Mouse (Mus musculus): ENCODE results near the gene Ing4.
"Not testable (repeated sequence)": the region's sequence is repeated elsewhere in the genome, so short reads cannot be mapped to it uniquely, and the experiment has no call there.

The Ing4 gene

GRCm38 (mm10) chr6:125041047-125041446 lies 1.5 kb downstream of the Ing4 start:
- DNase-seq (ENCODE audit: low read depth, low spot score): peak; percentile 19

- no peak for DNase-seq (ENCODE audit: low read depth, low spot score)
These were observed 2.5 kb downstream of the Ing4 start for GRCm38 (mm10) chr6:125042081-125042480.

- DNase-seq (ENCODE audit: low read depth, low spot score): peak; percentile 77
These were observed 7.1 kb downstream of the Ing4 start for GRCm38 (mm10) chr6:125046691-125047090.

GRCm38 (mm10) chr6:125049678-125050077 lies 10.1 kb downstream of the Ing4 start, which contains the start of gene Acrbp:
Gene Acrbp, plus strand, starts transcription at chr6:125049689.
- no peak for DNase-seq (ENCODE audit: low read depth, low spot score)

- peak; percentile 50 for DNase-seq (ENCODE audit: low read depth, low spot score)
These were observed 11.7 kb downstream of the Ing4 start for GRCm38 (mm10) chr6:125051237-125051636.

GRCm38 (mm10) chr6:125061493-125061892 lies 21.9 kb downstream of the Ing4 start:
- DNase-seq (ENCODE audit: low read depth, low spot score): no peak

GRCm38 (mm10) chr6:125062511-125062910 lies 23.0 kb downstream of the Ing4 start:
- DNase-seq (ENCODE audit: low read depth, low spot score): no peak

- no peak for DNase-seq (ENCODE audit: low read depth, low spot score)
These were observed 24.3 kb downstream of the Ing4 start for GRCm38 (mm10) chr6:125063906-125064305.

GRCm38 (mm10) chr6:125065223-125065622 lies 25.7 kb downstream of the Ing4 start:
- DNase-seq (ENCODE audit: low read depth, low spot score): not testable (repeated sequence)

GRCm38 (mm10) chr6:125067571-125067995 lies 28.0 kb downstream of the Ing4 start, which contains the start of gene Lpar5:
Gene Lpar5, plus strand, starts transcription at chr6:125067920.
- DNase-seq (ENCODE audit: low read depth, low spot score): peak; percentile 82

GRCm38 (mm10) chr6:125071170-125071895 lies 31.8 kb downstream of the Ing4 start:
- DNase-seq (ENCODE audit: low read depth, low spot score): peak; percentile 80

GRCm38 (mm10) chr6:125071896-125072279 lies 32.3 kb downstream of the Ing4 start:
- peak; percentile 54 for DNase-seq (ENCODE audit: low read depth, low spot score)

- peak; percentile 62 for DNase-seq (ENCODE audit: low read depth, low spot score)
These were observed 34.3 kb downstream of the Ing4 start for GRCm38 (mm10) chr6:125073825-125074224.

GRCm38 (mm10) chr6:125081394-125081793 lies 41.8 kb downstream of the Ing4 start:
- no peak for DNase-seq (ENCODE audit: low read depth, low spot score)

- no peak for DNase-seq (ENCODE audit: low read depth, low spot score)
These were observed 42.4 kb downstream of the Ing4 start for GRCm38 (mm10) chr6:125081797-125082560.

- no peak for DNase-seq (ENCODE audit: low read depth, low spot score)
These were observed 43.3 kb downstream of the Ing4 start for GRCm38 (mm10) chr6:125082801-125083386.

- DNase-seq (ENCODE audit: low read depth, low spot score): peak; percentile 76
These were observed 44.9 kb downstream of the Ing4 start for GRCm38 (mm10) chr6:125084424-125084823.

- DNase-seq (ENCODE audit: low read depth, low spot score): no peak
These were observed 48.4 kb downstream of the Ing4 start for GRCm38 (mm10) chr6:125087937-125088336.

GRCm38 (mm10) chr6:125088561-125089321 lies 49.2 kb downstream of the Ing4 start:
- no peak for DNase-seq (ENCODE audit: low read depth, low spot score)

GRCm38 (mm10) chr6:125089521-125090321 lies 50.2 kb downstream of the Ing4 start:
- DNase-seq (ENCODE audit: low read depth, low spot score): peak; percentile 55

Measured in CD4-positive helper T cell, adult 2 months (primary cell).